Mouse (Mus musculus): ENCODE data around the gene Fam107b.

Fam107b gene

DNA sequence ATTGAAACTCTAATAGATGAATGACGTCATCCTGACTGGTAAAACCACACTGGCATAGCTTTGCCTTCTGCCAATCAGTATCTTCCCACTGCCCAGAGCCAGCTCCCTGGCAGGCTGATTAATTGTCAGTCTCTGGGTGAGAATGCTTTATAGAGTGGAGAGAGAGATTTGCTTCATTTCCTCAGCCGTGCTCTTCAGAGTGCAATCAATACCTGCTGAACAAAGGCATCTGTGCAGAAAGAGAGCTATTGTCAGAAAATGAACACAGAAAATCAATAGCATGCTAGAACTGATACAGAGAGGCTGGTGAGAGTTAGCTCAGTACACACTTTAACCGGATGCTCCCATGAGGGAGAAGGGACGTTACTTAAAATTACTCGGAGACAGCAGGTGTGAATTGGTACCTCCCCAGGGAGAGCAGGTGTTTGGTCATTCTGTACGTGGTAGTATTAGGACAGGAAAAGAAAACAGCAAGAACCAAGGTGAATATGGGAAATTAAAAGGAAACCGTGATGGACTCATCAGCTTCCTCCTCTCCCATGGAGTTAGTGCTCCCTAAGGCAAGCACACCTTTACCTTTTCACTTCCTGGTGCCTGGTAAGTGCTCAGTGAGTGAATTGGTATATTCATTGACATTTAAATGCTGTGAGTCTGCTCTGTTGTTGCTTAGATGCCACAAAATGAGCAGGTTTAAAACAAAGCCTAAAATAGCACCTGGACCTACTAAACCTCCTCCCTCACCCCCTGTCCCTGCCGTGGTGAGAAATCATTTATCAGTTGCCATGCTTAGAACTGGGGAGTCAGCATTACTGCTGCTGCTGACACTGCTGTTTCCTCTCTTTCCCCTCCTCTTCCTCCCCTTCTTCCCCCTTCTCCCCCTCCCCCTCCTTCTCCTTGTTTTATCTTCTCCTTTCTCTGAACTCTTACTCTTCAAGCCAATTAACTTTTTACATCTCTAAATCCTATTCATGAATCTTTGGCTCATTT lies 38.9 kb downstream of the Fam107b start:
- no peak for DNase-seq (ENCODE audit: low read depth, low spot score)

DNA sequence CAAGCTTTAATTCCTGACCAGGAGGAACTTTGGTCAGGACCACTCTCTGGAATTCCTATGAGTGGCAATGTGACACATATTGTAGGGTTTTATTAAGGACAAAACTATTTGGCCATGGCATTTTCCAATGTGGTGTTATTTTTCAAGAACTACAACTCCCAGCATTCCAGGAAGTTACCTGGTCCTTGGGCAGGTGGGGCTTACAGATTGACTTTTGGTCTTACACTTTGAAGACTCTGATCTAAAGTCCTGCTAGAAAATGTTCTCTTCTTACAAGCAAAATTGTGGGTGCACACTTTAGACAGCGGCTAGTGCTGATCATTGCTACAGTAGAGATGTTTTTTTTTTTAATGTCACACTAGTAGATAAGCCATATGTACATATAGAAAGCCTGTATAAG lies 48.2 kb downstream of the Fam107b start:
- DNase-seq (ENCODE audit: low read depth, low spot score): no peak

DNA sequence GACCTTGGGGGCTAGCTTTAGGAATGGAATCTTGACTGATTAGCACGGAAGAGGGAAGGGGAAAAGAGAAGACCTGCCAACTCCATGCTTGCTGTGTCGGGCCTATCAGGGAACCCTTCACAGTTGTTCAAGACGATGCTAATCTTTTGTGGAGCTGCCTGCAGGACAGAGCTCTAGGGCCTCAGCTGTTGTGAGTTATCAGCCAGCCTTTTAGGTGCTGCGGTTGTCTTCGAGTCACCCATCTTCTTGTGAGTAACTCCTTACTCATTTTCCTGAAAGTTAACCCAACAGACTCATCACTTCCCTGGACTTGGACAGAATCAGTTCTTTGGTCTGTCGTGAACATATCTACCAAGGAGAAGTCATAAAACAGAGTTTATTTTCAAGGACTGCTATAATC lies 51.3 kb downstream of the Fam107b start:
- DNase-seq (ENCODE audit: low read depth, low spot score): no peak

DNA sequence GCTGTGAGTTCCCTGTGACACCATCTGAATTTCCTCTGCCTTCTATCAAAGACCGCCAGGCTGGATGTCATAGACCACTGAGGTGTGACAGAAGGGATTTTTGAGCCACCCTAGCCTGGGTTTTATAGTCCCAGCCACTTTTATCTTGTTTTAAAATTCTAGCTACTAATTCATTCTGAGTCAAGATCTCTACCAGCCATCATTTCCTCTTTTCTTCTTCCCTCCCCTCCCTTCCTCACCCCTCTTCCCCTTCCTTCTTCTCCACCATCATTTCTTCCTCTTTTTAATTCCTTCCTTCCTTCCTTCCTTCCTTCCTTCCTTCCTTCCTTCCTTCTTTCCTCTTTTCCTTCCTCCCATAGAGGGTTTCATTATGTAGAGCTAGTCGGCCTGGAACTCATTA lies 51.9 kb downstream of the Fam107b start:
- DNase-seq (ENCODE audit: low read depth, low spot score): no peak

DNA sequence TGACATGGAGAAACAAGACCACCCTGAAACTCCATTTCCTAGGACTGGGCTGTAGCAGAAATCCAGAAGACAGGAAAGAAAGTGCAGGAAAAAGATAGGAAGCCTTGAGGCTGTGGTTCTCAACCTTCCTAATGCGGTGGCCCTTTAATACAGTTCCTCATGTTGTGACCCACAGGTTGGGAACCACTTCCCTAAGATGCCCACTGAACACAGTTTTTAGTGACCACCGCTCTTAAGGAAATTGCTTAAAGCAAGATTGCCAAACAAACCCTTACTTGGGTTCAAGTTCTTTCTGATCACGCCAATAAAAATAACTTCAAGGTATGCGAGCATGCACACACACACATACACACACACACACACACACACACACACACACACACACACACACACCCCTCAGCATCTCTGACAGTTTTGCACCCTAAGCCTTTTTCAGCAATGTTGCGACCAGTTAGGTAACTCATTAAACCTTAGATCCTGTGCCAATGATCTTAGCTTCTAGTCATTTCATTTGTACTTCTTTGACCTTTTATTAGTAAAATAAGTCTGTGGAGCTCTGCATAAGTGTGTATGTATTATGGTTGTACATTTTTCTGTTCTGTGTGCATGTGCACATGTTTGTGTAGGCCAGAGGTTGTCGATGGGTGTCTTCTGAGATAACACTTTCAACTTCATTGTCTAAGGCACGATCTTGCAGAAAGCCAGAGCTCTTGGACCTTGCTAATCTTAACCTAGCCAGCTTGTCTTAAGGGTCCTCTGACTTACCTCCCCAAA lies 53.1 kb downstream of the Fam107b start:
- DNase-seq (ENCODE audit: low read depth, low spot score): no peak

DNA sequence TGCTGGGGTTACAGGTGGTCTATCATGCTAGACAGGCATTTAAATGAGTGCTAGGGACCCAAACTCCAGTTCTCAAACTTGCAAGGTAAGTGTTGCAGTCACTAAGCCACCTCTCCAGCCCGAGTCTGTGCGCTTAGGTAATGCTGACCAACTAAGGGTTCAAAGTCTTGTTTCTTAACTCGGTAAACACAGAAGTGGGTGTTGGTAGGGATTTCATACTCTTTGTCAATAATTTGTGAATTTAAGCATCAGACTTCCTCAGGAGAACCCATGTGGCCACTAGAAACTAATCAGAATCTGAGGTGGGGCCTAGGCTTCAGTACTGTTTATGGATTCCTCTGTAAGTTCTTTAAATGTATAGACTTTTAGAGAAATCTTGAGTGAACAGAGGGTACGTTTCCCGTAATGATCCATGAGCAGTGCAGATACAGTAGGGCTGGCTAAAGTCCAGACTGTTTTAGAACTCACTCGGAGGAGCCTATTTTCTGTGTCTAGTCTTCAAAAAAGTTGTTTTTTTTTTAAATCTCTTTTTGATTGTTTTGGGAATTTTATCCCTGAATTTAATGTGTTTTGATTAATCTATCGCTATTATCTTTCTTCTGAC lies 53.8 kb downstream of the Fam107b start:
- no peak for DNase-seq (ENCODE audit: low read depth, low spot score)

DNA sequence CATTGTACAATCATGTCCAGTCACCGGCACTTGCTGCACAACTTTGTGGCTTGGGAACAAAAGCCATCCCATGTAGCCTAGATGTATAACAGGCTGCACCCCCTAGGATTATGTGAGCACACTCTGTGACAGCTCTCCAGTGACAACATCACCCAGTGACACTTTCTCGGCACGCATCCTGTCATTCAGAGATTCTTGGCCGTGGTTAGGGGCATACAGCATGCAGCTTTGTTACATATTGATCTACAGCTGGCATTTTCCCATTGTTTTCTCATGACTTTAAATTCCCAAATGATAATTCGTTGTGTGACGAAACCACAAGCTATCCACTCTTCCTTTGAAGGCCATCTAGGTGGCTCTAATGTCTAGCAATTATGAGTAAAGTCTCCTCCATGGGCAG lies 58.8 kb downstream of the Fam107b start:
- DNase-seq (ENCODE audit: low read depth, low spot score): no peak

DNA sequence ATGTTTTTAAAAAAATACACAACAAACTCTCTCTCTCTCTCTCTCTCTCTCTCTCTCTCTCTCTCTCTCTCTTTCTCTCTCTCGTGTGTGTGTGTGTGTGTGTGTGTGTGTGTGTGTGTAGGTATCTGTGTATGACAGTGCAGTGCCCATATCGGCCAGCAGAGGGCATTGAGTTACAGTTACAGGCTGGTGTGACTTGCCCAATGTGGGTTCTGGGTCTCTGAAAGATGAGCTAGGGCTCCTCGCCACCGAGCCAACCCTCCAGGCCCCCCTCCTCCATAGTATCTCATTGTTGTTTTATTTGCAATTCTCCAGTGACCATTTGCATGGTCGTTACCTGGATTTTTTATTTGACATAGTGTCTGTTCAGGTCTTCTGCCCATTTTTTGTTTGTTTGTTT lies 59.5 kb downstream of the Fam107b start:
- peak; percentile 1 for DNase-seq (ENCODE audit: low read depth, low spot score)

DNA sequence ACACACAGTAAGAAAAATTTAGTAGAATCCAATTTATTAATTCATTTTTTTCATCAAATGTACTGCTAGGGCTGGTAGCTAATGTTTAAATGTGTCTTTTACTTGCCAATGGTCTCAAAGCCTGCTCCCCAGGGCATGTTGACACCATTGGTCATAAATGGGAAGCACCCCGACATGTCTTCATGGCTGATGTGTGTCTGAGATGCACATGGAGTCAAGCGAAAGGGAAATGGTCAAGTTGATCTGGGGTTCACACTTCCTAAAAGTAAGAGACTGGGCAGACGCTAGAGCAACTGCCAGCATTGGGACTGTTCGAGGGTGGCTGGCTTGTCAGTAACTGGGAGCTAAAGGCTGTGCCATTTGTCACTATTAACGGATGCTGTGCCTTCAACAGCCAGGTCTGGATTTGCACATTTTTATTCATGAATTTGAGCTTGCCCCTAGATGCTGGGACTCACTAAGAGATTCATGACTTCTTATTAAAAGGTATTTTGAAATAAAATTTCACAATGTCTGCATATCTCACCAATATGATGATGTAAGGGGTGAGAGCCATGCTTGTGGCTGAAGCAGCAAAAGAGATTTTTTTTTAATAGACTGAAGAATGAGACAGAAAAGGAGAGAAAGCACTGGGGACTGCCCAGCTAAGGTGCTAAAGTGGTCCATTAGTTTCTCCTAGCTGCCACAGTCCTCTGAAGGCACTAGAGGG lies 60.6 kb downstream of the Fam107b start:
- no peak for DNase-seq (ENCODE audit: low read depth, low spot score)

DNA sequence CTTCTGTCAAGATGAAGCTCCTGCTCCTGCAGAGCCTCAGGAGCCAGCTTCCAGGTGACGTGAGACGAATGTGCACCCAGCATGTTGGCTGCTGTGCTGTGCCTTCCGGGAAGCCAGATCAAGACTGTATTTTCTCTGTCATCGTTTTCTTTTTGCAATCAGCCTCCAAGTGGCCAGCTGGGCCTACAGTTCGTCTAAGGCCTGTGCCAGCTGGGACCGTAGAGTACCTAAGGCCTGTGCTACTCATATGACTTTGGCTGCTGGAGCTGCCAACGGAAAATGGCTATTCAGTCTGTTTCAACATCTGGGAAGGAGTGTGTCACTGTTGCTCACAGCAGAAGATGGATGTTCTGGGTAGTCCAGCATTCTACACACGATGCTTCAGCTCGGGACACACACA lies 62.8 kb downstream of the Fam107b start:
- no peak for DNase-seq (ENCODE audit: low read depth, low spot score)

DNA sequence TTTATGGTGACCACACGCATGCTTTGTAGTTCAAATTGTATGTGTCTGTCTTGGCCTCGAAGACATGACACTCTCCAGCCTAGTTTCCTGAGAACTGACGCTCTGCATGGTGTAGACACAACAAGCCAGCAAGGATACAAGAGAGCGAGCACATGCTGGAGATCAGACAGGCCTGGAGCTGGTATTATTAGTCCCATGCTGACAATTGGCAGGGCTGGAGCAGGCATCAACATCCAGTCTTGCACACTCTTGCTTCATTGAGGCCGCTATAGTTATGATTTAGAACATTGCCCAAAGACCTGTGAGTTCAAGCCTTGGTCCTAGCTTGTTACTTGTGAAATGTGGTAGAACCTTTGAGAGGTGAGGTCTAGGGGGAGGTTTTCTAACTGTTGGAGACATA lies 66.5 kb downstream of the Fam107b start:
- DNase-seq (ENCODE audit: low read depth, low spot score): no peak

DNA sequence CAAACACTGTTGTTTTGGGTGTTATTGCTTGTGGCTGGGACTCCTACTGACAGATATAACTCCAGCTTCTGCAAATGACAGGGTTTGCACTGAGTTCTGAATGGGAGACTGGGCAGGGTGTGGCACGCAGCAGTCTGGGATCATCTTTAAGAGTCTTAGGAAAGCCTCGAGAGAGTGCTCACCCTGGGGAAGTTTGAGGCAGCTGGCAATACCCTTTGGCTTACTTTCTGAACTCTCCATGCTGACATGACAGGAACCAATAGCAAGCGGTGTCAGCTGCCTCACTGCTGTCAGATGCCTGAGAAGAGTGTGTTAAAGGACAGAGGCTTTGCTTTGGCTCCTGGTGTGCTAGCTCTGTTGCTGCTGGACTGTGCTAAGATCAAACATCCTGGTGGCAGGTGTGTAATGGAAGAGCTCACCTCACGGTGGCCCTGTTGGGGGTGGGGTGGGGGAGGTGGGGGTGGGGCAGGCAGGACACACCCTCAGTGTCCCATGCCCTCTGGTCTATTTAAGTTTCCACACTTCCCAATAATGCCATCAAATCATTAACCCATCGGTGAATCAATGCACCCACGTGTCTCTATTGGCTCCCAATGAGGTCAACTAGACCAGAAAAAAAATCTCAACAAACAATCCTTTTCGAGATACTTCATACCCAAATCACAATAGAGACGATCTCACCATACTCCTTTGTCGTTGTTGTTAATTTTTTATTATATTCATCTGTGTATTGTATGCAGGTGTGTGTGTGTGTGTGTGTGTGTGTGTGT lies 70.9 kb downstream of the Fam107b start:
- DNase-seq (ENCODE audit: low read depth, low spot score): no peak

DNA sequence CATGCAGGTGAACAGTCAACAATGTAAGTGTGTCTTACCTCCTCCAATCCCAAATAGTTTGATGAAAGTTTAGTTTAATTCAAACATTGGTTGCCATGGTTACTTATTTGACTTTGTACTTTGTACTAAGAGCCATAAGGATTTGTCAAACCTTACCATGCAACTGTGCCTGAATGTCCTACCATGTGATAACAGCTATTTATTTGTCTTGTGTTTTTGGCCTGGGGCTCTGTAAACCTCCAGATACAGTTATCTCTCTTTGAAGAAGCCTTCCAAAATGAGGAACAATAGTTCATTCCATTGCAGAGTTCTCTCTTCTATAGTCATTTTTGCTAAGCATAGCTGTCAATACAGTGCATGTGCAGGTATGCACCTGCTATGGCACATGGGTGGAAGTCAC lies 72.7 kb downstream of the Fam107b start:
- DNase-seq (ENCODE audit: low read depth, low spot score): no peak

DNA sequence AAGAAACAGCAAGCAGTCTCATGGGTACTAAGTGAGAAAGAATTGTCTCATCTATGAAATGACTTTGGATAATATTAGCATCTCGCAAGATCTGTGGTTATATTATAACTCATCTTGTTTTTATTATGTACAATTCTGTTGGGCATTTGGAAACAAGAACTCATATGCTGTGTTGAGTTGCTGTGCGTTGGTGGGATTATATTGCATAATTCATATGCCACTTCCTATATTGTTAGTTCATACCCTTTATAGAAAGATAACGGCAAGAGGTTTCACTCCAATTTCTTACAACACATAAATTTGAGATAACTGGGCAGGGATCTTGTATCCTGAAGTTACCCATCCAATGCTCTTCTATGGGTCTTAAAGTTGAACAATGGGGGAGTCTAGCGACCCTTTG lies 75.5 kb downstream of the Fam107b start:
- DNase-seq (ENCODE audit: low read depth, low spot score): no peak

DNA sequence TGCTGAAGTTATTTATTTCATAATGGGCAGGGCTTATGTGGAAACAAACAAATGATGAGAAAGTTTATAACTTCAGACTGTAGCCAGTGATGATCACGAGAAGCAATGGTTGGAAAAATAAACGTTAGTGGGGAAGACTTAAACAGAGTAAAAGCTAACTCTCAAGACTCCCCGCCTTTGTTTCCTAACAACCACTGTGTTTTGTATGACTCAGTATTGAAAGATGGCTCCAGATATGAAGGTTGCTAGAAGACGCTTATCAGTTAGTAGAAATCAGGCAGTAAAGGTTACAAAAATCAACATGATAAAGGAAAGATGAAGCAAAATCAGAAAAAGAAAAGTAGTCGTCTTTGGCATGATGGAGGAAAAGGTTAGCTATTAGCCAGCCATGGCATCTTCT lies 78.9 kb downstream of the Fam107b start:
- DNase-seq (ENCODE audit: low read depth, low spot score): no peak

DNA sequence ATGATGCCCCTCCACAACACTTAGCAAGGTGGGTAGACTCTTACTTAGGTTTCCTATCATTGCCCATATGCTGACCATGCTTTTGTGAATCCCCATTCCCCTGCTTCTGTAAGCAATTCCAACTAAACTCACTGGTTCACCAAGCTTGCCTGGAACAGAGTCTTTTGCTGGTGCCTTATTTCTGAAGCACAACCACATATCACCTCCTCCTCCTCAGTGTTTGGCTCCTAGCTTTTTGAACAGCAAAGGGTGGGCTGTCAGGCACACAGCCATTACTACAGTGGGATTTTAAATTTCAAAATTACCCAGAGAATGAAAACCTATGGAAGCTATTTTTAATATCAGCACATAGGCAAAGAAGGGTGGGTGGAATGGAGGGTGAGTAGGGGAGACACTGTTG lies 84.3 kb downstream of the Fam107b start:
- DNase-seq (ENCODE audit: low read depth, low spot score): no peak

DNA sequence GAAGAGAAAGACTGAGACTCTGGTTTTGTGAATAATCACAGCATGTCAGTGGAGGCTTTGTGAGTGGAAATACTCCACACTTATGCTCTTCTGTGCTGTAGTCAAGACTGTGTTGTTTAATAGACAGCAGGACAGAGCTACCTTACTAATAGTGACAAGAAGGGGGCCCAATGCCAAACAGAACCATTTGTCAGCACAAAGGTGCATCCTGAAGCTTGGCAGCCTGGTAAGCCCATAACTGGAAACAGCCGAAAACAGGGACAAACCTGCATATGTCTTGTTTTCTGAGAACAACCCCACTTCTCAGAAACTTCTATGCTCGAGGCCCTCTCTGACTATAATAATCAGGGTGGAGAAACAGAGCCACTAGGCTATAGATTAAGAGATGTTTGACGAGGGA lies 85.8 kb downstream of the Fam107b start:
- no peak for DNase-seq (ENCODE audit: low read depth, low spot score)

DNA sequence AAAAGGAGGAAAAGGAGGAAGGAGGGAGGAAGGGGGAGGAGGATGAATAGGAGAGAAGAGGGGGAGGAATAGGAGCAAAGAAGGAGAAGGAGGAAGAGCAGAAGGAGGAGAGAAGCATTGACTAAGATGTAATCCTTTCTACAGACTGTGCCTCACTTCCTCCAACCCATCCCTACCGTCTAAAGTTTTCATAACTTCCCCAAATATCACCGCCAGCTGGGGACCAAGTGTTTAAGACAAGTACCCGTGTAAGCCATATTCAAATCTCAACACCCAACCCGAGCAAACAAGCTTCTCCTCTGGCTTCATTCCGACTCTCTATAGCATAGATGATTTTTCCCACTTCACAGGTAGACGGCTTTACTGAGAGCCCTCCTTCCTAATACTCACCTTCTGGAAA lies 86.5 kb downstream of the Fam107b start:
- no peak for DNase-seq (ENCODE audit: low read depth, low spot score)

DNA sequence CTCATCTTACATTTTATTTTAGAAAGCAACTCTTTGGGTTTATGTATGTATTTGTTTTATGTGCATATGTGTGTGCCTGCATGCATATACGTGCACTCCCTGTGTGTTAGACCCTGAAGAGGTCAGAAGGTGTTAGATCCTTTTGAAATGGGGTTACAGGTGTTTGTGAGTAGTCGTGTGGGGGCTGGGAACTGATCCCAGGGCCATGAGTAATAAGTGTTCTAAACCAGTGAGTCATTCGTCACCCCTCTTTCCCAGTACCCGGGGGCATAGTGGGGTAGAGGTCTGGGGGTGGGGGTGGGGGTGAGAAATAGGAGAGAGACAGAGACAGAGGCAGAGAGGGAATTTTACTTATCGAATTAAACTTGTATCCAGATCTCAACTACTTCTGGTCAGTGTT lies 87.1 kb downstream of the Fam107b start:
- DNase-seq (ENCODE audit: low read depth, low spot score): no peak

DNA sequence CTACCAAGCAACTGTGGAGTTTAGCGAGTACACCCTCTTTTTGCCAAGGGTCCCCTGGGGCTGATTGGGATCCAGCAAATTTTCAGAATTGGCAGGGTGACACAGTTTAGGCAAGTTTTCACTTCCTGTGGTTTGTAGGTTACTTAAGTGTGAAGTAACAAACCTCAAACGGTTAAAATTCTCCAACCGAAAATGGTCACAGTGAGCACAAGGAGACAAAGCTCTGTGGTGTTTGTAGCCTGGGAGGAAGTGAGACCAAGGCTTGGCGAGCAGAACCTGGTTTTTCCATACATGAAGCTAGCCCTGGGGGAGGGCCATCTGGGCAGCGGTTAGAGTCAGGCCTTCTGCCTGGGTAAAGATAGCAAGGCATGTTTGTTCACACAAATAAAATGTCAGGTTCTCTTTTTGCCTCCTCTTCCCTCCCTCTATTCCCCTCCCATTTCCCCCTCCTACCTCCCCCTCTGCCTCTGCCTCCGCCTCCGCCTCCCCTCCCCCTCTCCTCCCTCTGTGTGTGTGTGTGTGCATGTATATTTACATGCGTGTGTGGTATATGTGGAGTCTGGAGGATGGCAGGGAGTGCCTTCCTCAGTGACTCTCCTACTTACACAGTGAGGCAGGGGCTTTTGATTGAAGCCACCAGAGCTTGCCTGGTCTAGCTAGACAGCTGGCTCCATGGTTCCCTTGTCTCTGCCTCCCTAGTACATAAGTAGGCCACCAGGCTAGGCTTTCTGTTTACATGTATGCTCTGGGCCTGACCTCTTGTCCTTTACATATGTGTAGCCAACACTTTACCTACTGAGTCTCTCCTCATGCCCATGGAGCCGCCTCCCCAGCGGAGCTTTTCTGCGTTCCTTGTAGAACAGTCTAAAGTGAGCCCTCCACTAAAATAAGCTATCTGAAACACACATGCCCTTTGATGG lies 87.8 kb downstream of the Fam107b start:
- no peak for DNase-seq (ENCODE audit: low read depth, low spot score)

Measured in c-Kit-negative CD71-positive TER-119-positive erythroid progenitor cells, embryonic 14.5 days (primary cell).